8 mouse cellular contexts compared by ENCODE assay signal in the genomic region with DNA sequence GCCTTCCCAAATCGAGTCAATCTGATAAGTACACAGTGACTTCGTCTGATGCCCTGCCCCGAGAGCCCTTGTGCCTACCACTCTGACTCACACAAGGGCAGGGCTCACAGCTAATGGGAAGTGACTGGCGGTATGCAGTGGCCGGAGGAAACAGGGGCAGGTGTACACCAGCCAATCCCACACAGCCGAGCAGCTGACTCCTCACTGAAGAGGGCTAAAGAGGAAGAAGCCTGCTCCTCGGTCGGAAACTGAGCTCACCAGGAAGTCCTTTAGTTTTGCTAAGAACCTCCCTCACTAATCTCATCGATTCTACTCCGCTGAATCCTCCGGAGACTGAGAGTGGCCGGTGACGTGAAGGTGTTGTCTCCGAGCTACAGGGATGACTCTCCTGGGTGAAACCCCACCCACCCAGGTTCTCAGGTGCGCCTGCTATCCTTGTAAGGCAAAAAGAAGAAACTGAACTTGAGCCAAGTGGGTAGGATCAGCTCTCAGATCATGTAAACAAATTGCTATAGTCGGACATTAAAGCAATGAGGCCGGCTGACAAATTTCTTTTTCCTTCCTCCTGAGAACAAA. TPM values are rescaled to one million over a fixed set of nuclear protein-coding genes. Genes with fewer than 3 reads are reported as not detected.
DNase-seq lines count a peak whose midpoint lies in the region; ATAC-seq and TF ChIP-seq lines count a peak whose summit lies in the region.

No protein-coding gene starts in this region.

- H3K9ac ChIP-seq in embryonic facial prominence, embryonic 14.5 days (ENCODE audit: low read depth, low read length) = peak overlapping the region; percentile 30
- H3K9ac ChIP-seq in limb, embryonic 13.5 days = peak overlapping the region; percentile 31; the same call in 1 of the 2 replicates
- H3K9ac ChIP-seq in midbrain, embryonic 14.5 days (replicated peaks; ENCODE audit: low read length) = no peak overlapping the region

- H3K4me3 ChIP-seq in left cerebral cortex, adult 2 months = no peak overlapping the region
- H3K4me3 ChIP-seq in embryonic facial prominence, embryonic 14.5 days (ENCODE audit: low read depth, low read length) = peak overlapping the region; percentile 18
- H3K4me3 ChIP-seq in hindbrain, embryonic 10.5 days = peak overlapping the region; percentile 23; the same call in 1 of the 2 replicates
- peak overlapping the region; percentile 15; the same call in 1 of the 2 replicates for H3K4me3 ChIP-seq in limb, embryonic 13.5 days
- H3K4me3 ChIP-seq in midbrain, embryonic 14.5 days (replicated peaks; ENCODE audit: low read depth, low read length) = no peak overlapping the region

- no peaks in the 10 kb centered on the region for H3K9me3 ChIP-seq in embryonic facial prominence, embryonic 14.5 days (ENCODE audit: control insufficient read depth, low read length)
- no peaks in the 10 kb centered on the region for H3K9me3 ChIP-seq in hindbrain, embryonic 10.5 days
- H3K9me3 ChIP-seq in limb, embryonic 13.5 days = no peaks in the 10 kb centered on the region
- no peaks in the 10 kb centered on the region for H3K9me3 ChIP-seq in midbrain, embryonic 14.5 days (ENCODE audit: control insufficient read depth, low read length)

- peak overlapping the region; percentile 44 for H3K4me2 ChIP-seq in embryonic facial prominence, embryonic 14.5 days (ENCODE audit: low read depth, low read length)
- peak overlapping the region; percentile 50 for H3K4me2 ChIP-seq in limb, embryonic 13.5 days (replicated peaks)
- peak overlapping the region; percentile 30 for H3K4me2 ChIP-seq in midbrain, embryonic 14.5 days (ENCODE audit: low read length)

- 19% methylated on average over 17 of the region's 17 CpGs for WGBS in embryonic facial prominence, embryonic 14.5 days
- 21% methylated on average over 17 of the region's 17 CpGs for WGBS in hindbrain, embryonic 10.5 days
- WGBS in limb, embryonic 13.5 days = 12% methylated on average over 17 of the region's 17 CpGs
- 12% methylated on average over 17 of the region's 17 CpGs for WGBS in midbrain, embryonic 14.5 days

- no peak for TF ChIP-seq CTCF in left cerebral cortex, adult 2 months (IDR thresholded peaks at IDR 0.05)

- H3K27me3 ChIP-seq in embryonic facial prominence, embryonic 14.5 days (replicated peaks; ENCODE audit: control insufficient read depth, insufficient read depth, low read length) = no peaks in the 10 kb centered on the region
- no peaks in the 10 kb centered on the region for H3K27me3 ChIP-seq in hindbrain, embryonic 10.5 days (ENCODE audit: insufficient read depth, poor library complexity, severe bottlenecking)
- H3K27me3 ChIP-seq in limb, embryonic 13.5 days = no peaks in the 10 kb centered on the region
- no peaks in the 10 kb centered on the region for H3K27me3 ChIP-seq in midbrain, embryonic 14.5 days (ENCODE audit: control insufficient read depth, insufficient read depth, low read length)

- no peak for DNase-seq in left cerebral cortex, adult 2 months (ENCODE audit: extremely low spot score in 1 of 2, low spot score in 2 of 2)
- no peak for DNase-seq in left cerebral cortex, postnatal 4 days
- DNase-seq in embryonic facial prominence, embryonic 14.5 days (ENCODE audit: low spot score) = peak; percentile 72
- peak; percentile 19 for DNase-seq in hindbrain, embryonic 10.5 days (ENCODE audit: low spot score)
- DNase-seq in midbrain, embryonic 14.5 days = no peak
- DNase-seq in thymus, postnatal 0 days (ENCODE audit: low spot score) = peak; percentile 29
- DNase-seq in layer of hippocampus, postnatal 10 days (ENCODE audit: low spot score in 2 of 2) = no peak

- peaks cover 4% of the 10 kb centered on the region for H3K4me1 ChIP-seq in embryonic facial prominence, embryonic 14.5 days (ENCODE audit: control insufficient read depth, insufficient read depth, low read length)
- H3K4me1 ChIP-seq in hindbrain, embryonic 10.5 days (replicated peaks) = peaks cover 35% of the 10 kb centered on the region
- H3K4me1 ChIP-seq in limb, embryonic 13.5 days = peaks cover 29% of the 10 kb centered on the region
- peaks cover 13% of the 10 kb centered on the region for H3K4me1 ChIP-seq in midbrain, embryonic 14.5 days (ENCODE audit: control insufficient read depth, insufficient read depth, low read length)

- peak overlapping the region; percentile 19; the same call in 1 of the 2 replicates for H3K27ac ChIP-seq in left cerebral cortex, adult 2 months
- H3K27ac ChIP-seq in embryonic facial prominence, embryonic 14.5 days (replicated peaks; ENCODE audit: low read depth, low read length) = 0 out of 2 replicates have a peak overlapping the region, but pooled peaks have one; percentile 1
- peak overlapping the region; percentile 45; the same call in 1 of the 2 replicates for H3K27ac ChIP-seq in hindbrain, embryonic 10.5 days
- no peak overlapping the region for H3K27ac ChIP-seq in limb, embryonic 13.5 days
- H3K27ac ChIP-seq in midbrain, embryonic 14.5 days (replicated peaks; ENCODE audit: low read depth, low read length) = no peak overlapping the region

- no peaks in the 10 kb centered on the region for H3K36me3 ChIP-seq in embryonic facial prominence, embryonic 14.5 days (ENCODE audit: control insufficient read depth, insufficient read depth, low read length)
- H3K36me3 ChIP-seq in hindbrain, embryonic 10.5 days = no peaks in the 10 kb centered on the region
- H3K36me3 ChIP-seq in limb, embryonic 13.5 days = no peaks in the 10 kb centered on the region
- no peaks in the 10 kb centered on the region for H3K36me3 ChIP-seq in midbrain, embryonic 14.5 days (ENCODE audit: control insufficient read depth, insufficient read depth, low read length)

- peak; percentile 76 for ATAC-seq in embryonic facial prominence, embryonic 14.5 days (ENCODE audit: low read depth)
- ATAC-seq in limb, embryonic 13.5 days (ENCODE audit: low FRiP score, low read depth) = no peak
- ATAC-seq in midbrain, embryonic 14.5 days (ENCODE audit: low FRiP score, low TSS enrichment) = no peak

- intact Hi-C loops in left cerebral cortex, adult 2 months (cut with DNase I) = no loop called here
- intact Hi-C loops in left cerebral cortex, postnatal 4 days (cut with DNase I) = no loop called here

RNA-seq across cellular contexts. Expression of a gene that starts 58.2 kb away (rescaled TPM):
- 10 to 100 TPM; 16.5 to 19.1 TPM for total RNA-seq in left cerebral cortex, adult 2 months (2021)
- total RNA-seq in left cerebral cortex, postnatal 4 days (2021) = 10 to 100 TPM; 19.0 to 20.3 TPM
- polyA plus RNA-seq in embryonic facial prominence, embryonic 14.5 days (2014; fragmentation: Nextera tagmentation; extraction: Ambion mirVana) = 14.7 and 16.1 TPM in 2 replicates
- 26.7 and 30.0 TPM in 2 replicates for polyA plus RNA-seq in hindbrain, embryonic 10.5 days (2016; fragmentation: Nextera tagmentation; extraction: Ambion mirVana)
- 14.5 and 17.3 TPM in 2 replicates for polyA plus RNA-seq in limb, embryonic 13.5 days (2015; fragmentation: Nextera tagmentation; extraction: Ambion mirVana)
- polyA plus RNA-seq in midbrain, embryonic 14.5 days (2014; fragmentation: Nextera tagmentation; extraction: Ambion mirVana) = 6.7 and 15.5 TPM in 2 replicates
- 9.4 and 9.5 TPM in 2 replicates for polyA plus RNA-seq in thymus, postnatal 0 days (2015; fragmentation: Nextera tagmentation; extraction: Ambion mirVana)
- 10 to 100 TPM; 20.7 to 25.9 TPM for total RNA-seq in layer of hippocampus, postnatal 10 days (2021)

Comparison
In these comparisons a context has a peak if more than half of its experiments do, and no peak if none do; other contexts are left out.
1. DNase-seq: peak in embryonic facial prominence, embryonic 14.5 days (single experiment), hindbrain, embryonic 10.5 days (single experiment) and thymus, postnatal 0 days (single experiment); none in left cerebral cortex, adult 2 months (0 of 2), left cerebral cortex, postnatal 4 days (single experiment), midbrain, embryonic 14.5 days (single experiment) and layer of hippocampus, postnatal 10 days (0 of 2).
2. H3K27ac ChIP-seq: peak in left cerebral cortex, adult 2 months (single experiment), embryonic facial prominence, embryonic 14.5 days (single experiment) and hindbrain, embryonic 10.5 days (single experiment); none in limb, embryonic 13.5 days (single experiment) and midbrain, embryonic 14.5 days (single experiment).
3. H3K4me3 ChIP-seq: peak in embryonic facial prominence, embryonic 14.5 days (single experiment), hindbrain, embryonic 10.5 days (single experiment) and limb, embryonic 13.5 days (single experiment); none in left cerebral cortex, adult 2 months (single experiment) and midbrain, embryonic 14.5 days (single experiment).
4. Peak in every context shown above with its lines, with median percentiles within 50 percentile points of each other: H3K4me2 ChIP-seq.